Mouse (Mus musculus) thymus, postnatal 10 days (tissue): ENCODE data around the gene Cd300a.
"Not testable (repeated sequence)": the region's sequence is repeated elsewhere in the genome, so short reads cannot be mapped to it uniquely, and the experiment has no call there.

Source experiments
- DNase-seq, 2 experiments: peaks; one replicate each; pipeline ENCODE4 v3.0.0; 2021; ENCODE audit warnings: low spot score in 2 of 2

Gene Cd300a

DNA sequence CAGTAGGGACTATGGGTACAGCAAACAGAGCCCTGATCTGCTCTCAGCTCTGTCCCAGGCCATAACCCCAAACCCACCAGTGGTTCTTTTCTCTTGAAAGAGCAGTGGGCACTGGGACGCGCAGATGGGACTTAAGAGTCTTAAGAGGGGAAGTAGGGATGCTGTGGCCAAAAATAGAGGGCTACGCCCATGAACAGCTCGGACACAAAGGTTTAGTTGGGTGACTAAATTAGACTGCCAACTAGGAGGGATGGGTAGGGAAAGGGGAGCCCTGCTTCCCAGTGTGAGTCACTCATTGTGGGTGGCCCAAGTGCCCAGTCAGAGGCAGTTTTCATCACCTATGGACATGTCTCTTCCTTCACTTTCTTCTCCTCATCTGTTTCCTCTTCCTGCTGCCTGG lies 13.4 kb downstream of the Cd300a start:
- no peak for DNase-seq

DNA sequence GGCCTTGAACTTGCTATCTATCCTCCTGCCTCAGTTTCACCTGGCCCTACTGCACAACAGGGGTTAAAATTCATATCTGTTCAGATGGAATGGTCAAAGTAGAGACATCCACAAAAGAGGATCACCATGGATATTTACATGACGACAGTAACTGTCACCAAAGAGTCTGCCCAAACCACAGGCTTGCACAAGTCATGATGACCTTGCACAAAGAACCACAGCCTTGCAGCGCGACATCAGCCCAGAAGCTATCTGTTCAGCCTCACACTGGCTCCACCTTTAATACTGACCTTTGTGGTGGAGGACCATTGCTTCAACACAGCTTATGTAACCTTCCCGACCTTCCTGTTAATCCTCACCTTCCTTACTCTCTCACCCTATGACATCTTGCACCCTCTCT lies 17.7 kb downstream of the Cd300a start:
- no peak for DNase-seq

DNA sequence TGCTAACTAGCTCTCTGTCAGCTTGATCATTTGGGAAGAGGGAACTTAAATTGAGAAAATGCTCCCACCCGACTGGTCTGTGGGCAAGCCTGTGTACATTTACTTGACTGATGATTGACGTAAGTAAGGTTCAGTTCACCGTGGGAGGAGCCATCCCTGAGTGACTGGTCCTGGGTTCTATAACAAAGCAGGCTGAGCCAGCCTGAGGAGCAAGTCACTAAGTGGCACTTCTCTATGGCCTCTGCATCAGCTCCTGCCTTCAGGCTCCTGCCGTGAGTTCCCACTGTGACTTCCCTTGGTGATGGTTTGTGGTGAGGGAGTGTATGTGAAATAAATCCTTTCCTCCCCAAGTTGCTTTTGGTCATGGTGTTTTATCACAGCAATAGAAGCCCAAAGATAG lies 18.2 kb downstream of the Cd300a start:
- DNase-seq = no peak

DNA sequence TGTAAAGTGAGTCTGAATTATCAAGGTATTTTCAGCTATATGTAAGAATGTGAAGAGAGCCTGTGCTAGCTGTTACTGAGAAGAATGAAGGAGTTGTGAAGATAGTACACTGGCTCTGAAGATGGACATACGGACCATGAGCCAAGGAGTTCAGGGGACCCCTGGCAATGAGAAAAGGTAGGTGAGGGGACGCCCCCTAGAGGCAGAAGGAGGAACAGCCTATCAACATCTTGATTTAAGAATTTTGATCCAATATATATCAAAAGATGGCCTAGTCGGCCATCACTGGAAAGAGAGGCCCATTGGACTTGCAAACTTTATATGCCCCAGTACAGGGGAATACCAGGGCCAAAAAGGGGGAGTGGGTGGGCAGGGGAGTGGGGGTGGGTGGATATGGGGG lies 19.7 kb downstream of the Cd300a start:
- not testable (repeated sequence) for DNase-seq

DNA sequence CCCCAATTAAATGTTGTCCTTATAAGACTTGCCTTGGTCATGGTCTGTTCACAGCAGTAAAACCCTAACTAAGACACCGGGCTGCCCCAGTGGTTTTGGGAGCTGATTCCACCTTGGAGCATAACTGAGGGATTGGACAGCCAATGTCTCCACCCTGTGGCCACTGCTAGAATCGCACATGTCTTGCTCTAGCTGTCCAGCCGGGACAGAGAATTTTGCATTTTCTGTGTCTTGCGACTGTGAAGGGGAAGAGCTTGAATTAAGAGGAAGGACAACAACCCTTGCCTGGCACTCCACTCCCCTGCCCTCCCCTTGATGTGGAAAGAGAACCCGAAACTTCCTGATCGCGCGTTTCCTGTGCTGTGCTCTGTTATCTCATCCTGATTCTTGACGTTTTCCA lies 23.0 kb downstream of the Cd300a start:
- peak in 1 of 2 experiments; percentile 49 for DNase-seq

DNA sequence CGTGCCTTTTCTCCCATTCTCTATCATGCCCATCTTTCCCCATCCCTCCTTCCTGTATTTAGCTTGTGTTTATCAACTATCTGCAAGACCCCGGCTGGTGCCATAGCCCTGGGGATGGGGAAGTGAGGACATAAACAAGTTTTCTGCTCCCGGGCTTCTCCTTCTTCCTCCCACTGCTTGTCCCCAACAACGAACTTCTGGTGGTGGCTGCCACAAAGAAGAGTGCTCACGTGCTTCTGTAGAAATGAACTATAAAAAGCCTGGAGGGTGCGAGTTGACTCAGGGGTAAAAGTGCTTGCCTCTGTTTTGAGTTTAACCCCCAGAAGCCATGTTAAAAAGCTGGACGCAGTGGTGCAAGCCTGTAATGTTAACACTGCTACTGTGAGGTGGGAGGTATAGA lies 25.1 kb downstream of the Cd300a start:
- no peak for DNase-seq

DNA sequence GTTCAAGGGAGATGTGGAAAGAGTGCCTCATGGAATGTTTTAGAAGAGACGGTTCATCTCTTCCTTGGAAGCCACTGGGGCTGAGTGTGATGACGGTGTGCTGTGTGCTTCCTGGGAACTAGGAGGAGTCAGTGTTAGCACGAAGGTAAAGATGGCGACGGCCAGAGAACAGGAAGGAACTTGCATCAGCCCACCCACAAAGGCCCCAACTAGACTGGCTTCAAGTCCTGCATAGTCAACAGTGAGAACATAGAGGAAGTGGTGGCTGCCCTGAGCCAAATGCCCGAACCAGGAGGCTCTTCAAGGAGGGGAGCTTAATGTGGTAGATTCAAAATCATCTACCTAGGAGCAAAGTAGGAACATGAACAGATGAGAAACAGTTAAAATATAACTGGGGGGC lies 27.3 kb downstream of the Cd300a start:
- DNase-seq = no peak

DNA sequence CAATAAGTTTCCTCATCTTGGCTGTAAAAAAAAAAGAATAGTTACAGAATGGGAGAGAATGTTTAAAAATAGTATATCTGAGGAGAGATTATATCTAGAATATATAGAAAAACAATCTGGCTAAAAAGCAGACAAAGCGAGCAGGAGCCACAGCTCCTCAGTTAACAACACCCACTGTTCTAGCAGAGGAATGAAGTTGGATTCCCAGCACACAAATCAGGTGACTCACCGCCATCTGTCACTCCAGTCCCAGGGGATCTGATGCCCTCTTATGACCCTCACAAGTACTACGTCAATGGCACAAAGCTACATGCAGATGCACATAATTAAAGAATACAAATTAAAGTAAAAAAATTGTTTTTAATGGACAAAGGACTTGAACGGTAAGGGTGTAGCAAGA lies 32.6 kb downstream of the Cd300a start:
- DNase-seq = no peak

DNA sequence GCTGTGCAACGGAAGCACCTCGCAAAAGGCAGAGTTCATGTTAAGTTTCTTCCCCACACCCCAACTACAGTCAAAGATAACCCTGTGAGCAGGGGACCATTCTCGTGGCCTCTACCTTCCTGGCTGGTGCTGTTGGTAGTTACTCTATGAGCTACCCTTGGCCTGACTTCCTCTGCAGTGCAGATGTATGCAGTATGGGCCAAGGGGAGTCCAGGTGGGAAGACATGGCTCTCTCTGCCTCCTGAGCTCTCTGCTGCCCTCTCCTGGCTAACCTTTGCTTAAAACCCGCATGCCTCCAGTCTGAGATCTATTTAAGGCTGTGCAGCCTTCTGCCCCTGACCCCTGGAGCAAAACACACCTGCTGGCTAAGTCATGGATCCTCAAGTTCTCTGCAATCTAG lies 34.1 kb downstream of the Cd300a start:
- peak in 1 of 2 experiments; percentile 70 for DNase-seq

DNA sequence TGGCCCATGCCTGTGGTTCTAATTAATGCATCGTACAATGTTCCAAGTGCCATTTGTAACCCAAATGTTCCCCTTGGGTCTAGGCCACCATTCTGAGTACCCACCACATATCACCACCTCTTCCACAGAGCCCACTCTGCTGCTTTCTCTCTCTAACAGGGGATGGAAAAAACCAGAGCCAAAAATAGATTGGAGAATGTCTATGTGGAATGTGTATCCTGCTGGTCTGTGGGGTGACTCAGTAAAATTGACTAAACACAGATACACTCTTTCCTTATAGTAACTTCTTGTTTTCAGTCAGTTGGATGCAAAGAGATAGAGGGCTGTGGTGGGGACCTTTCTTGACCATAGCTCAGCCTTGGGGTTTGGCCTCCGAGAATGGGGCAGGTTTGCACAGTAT lies 39.7 kb downstream of the Cd300a start:
- no peak for DNase-seq

DNA sequence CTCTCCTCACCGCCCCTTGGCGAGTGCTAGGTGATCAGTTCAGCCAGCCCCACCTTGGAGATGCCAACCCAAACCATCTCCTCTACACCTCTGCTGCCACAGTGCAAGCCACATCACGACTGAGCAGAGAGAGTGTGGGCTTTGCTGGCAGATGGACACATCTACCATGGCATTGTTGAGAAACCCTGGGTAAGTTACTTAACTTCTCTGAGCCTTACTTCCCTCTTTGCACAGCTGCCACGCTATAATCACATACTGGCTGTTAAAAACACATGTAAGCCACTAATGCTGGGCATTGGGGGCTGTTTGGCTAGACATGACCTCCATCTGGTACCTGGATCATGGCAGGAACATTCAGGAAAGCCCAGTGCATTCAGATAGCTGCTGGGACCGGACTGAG lies 41.2 kb downstream of the Cd300a start:
- DNase-seq = no peak

DNA sequence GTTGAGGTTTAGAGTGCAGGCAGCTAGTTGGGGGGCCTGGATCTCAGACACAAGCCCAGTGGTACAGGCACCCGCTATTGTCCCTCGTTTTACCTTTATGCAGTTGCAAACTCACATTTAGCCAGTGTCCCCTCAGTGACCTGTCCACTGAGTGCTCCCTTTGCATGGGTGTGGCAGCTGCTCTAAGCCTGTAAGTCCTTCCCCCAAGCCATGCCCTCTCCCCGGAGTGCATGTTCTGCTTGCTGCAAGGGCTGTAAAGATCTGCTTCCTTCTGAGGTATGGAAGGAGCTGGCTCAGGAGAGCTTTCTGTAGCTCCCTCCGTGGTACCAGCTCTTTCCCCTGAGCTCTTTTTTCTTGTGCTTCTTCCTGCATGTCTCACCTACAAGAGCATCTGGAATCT lies 43.8 kb downstream of the Cd300a start:
- DNase-seq = no peak

DNA sequence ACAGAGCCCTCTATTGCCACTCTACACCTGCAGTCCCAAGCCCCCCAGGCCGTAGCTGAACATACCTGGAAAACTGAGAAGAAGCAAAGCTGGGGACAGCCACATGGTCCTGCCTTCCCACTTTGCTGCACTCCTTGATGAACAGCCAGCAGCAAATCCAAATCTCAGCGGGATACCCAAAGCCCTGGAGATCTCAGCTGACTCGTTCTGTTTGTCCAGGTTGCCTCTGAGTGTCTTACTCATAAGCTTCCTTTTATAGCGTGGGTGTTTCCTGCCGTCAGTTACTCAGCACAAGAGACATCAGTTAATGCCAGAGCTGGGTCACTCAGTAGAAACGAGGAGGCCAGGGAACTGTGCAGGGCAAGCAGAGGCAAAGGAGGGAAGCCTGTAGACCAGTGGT lies 44.3 kb downstream of the Cd300a start, which contains the start of gene Cd300lb:
Cd300lb (minus strand) TSS at position 243 of the 400 bp plus-strand sequence.
- DNase-seq = no peak
